Mouse (Mus musculus) ES-E14 (cell line): ENCODE results near the gene Gm20807. TPM values are rescaled to one million over a fixed set of nuclear protein-coding genes. Genes with fewer than 3 reads are reported as not detected.
"Not testable (repeated sequence)": the region's sequence is repeated elsewhere in the genome, so short reads cannot be mapped to it uniquely, and the experiment has no call there.

ENCODE experiments used
- DNase-seq: peaks from one replicate; pipeline ENCODE4 v3.0.0-alpha.2; 2013; ENCODE audit warnings: low read depth, low spot score
- H3K27ac ChIP-seq: 2 replicates; pipeline ENCODE4 v1.5.1; 2012; ENCODE audit warnings: low read depth, mild to moderate bottlenecking, low read length, moderate library complexity, mixed read lengths; ENCODE audit not compliant: poor library complexity, insufficient read depth, severe bottlenecking
- H3K36me3 ChIP-seq: 2 replicates; pipeline ENCODE4 v1.6.1; 2012; ENCODE audit warnings: mild to moderate bottlenecking, low read length, moderate library complexity, mixed read lengths; ENCODE audit not compliant: control insufficient read depth, poor library complexity, insufficient read depth, severe bottlenecking
- H3K4me1 ChIP-seq, 2 experiments: fragments of 150-350 bp in 1 of 2; sonication (generic) in 1 of 2; 2 replicates each; pipeline ENCODE4 v1.6.1; 2012; ENCODE audit warnings: low read length in 2 of 2, mild to moderate bottlenecking in 1 of 2, mixed read lengths in 1 of 2; ENCODE audit not compliant: control insufficient read depth in 2 of 2, insufficient read depth in 2 of 2, poor library complexity in 1 of 2
- H3K4me3 ChIP-seq, 2 experiments: fragments of 150-350 bp in 1 of 2; sonication (generic) in 1 of 2; 2 replicates each; pipeline ENCODE4 v1.5.1; 2012; ENCODE audit warnings: low read length in 2 of 2, low read depth in 1 of 2, mild to moderate bottlenecking in 1 of 2, mixed read lengths in 1 of 2; ENCODE audit not compliant: insufficient read depth in 1 of 2, poor library complexity in 1 of 2, severe bottlenecking in 1 of 2
- H3K9ac ChIP-seq: 2 replicates; pipeline ENCODE4 v1.6.1; 2012; ENCODE audit warnings: low read depth, mild to moderate bottlenecking, low read length, mixed read lengths; ENCODE audit not compliant: poor library complexity, insufficient read depth, severe bottlenecking
- H3K9me3 ChIP-seq: fragments of 150-350 bp; sonication (generic); 2 replicates; pipeline ENCODE4 v1.6.1; 2012; ENCODE audit warnings: low read depth, mild to moderate bottlenecking, low read length; ENCODE audit not compliant: control insufficient read depth, insufficient read depth
- in situ Hi-C, 2 experiments: fragments of 600-800 bp; cut with MboI; formaldehyde crosslinking; loops; one replicate each; pipeline ENCODE4 v1.15.1; 2025; ENCODE audit warnings: low sequenced_read_pairs in 2 of 2, inconsistent platforms in 1 of 2; ENCODE audit not compliant: unreplicated experiment in 2 of 2
- total RNA-seq: library from RNA; depleted of rRNA; stranded (reverse); fragments of 300-350 nt; gene quantifications from 2 replicates; pipeline ENCODE4 v1.2.3, GENCODE M21; 2012; rRNA removed

Gm20807 gene
- total RNA-seq, result not detected in 2 replicates

- in situ Hi-C loops, H3K4me3 ChIP-seq, H3K27ac ChIP-seq, H3K4me1 ChIP-seq, H3K9me3 ChIP-seq, H3K36me3 ChIP-seq, H3K9ac ChIP-seq, DNase-seq: not testable (repeated sequence)
Measured at GRCm38 (mm10) chrY:13042591-13042990, at the start of gene Gm20807. Gene Gm20807 (plus strand): TSS chrY:13042891.

Other genes starting within 250 kb of the Gm20807 start
- not detected in 2 replicates for gene Gm21891, start 90.6 kb downstream of the Gm20807 start, total RNA-seq
- gene Gm21425, start 119.1 kb downstream of the Gm20807 start, total RNA-seq, result not detected in 2 replicates
- not detected in 2 replicates for gene Gm21828, start 181.0 kb downstream of the Gm20807 start, total RNA-seq
- not detected in 2 replicates for gene Gm21440, start 209.5 kb downstream of the Gm20807 start, total RNA-seq
- not detected in 2 replicates for gene Gm21454, start 209.6 kb downstream of the Gm20807 start, total RNA-seq